Mouse (Mus musculus) lung, postnatal 0 days (tissue): ENCODE measurements at regions not wholly inside any gene's neighbourhood (a gene's known extent, or its start where the extent isn't known, plus 50 kb on each side); places are given as distances from the start of the nearest gene placed in this dataset.

Experiments used
- CTCF ChIP-seq: IDR thresholded peaks from 2 replicates; pipeline ENCODE4 v1.5.1; 2016; ENCODE audit warnings: antibody characterized with exemption, mild to moderate bottlenecking
- EP300 ChIP-seq: IDR thresholded peaks from 2 replicates; pipeline ENCODE4 v1.6.1; 2016; ENCODE audit warnings: antibody characterized with exemption, mild to moderate bottlenecking, control low read depth

GRCm38 (mm10) chr4:9193121-9193520 is 954.3 kb upstream of the Car8 start:
- TF ChIP-seq EP300, result no peak
- no peak for TF ChIP-seq CTCF
